Mouse (Mus musculus): ENCODE data around the gene Zfp473.
"Not testable (repeated sequence)": the region's sequence is repeated elsewhere in the genome, so short reads cannot be mapped to it uniquely, and the experiment has no call there.

Gene Zfp473

DNA sequence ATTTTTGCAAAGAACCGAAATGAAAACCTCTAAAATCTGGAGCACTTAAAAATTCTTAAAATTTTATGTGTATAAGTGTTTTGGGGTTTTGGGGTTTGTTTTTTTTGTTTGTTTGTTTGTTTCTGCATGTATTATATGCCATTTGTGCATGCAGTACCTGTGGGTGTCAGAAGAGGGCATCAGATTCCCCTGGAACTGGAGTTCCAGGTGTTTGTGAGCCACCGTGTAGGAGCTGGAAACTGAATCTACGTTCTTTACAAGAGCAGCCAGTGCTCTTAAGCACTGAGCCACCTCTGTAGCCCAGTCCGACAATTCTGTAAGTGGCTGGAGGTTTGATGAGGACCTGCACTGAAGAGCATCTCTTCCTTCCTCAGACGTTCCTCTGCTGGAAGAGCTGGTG, 41.0 kb downstream of the Zfp473 start:
- no peak for DNase-seq

DNA sequence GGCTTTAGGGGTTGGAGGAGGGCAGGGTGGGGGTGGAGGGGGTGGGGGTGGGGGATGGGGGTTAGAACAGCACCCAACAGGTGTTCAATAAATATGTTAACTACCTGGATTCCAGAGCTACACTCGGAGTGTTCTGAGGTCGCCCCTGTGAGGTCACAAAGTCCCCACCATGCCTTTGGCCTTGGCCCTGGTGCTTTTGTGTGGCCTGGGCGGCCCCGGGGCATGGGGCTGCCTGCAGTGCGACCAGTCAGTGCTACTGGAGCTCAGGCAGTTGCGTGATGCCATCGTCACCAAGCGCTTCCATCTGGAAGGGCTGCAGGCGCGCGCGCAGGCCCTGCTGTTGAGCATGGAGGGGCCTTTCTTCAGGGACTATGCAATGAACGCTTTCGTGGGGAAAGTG, 42.3 kb downstream of the Zfp473 start, which contains the start of gene Izumo2:
Gene Izumo2 (plus strand): TSS at position 169 of the 400 bp plus-strand sequence.
- DNase-seq, result no peak

DNA sequence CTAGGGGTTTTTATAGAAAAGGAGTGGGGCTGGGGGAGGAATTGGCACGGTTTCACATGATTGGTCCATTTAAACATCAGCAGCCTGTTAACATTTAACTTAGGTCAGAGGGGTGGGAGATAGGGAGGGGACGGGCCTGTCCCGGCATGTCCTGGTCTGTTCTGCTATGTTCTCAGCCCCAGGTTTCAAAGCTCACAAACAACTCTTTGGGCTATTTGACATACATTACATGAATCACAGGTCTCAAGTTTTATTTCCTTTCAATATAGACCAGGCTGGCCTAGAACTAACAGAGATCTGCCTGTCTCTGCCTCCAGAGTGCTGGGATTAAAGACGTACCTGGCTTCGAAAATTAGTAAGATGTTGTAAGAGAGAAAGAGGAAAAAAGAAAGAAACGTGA, 42.8 kb downstream of the Zfp473 start:
- not testable (repeated sequence) for DNase-seq

DNA sequence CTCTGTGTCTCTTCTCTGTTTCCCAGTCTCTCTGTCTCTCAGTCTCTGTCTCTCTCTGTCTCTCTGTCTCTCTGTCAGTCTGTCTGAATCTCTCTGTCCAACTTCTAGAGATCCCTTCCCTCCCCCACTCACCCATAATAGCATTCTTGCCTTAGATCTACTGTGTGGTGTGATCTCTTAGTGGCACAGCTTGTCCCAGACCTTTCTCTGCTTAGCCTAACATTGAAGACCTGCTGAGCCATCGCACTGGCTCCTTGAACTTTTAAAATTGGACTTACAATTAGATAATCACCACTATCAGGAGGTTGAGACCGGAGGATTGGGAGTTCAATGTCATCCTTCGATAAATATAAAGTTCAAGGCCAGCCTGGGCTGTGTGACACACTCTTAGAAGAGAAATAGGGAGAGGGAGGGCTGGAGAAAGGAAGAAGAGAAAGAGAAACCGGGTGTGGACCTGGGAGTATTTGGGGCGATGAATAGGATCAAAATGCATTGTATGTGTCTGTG, 43.6 kb downstream of the Zfp473 start:
- DNase-seq, result no peak

DNA sequence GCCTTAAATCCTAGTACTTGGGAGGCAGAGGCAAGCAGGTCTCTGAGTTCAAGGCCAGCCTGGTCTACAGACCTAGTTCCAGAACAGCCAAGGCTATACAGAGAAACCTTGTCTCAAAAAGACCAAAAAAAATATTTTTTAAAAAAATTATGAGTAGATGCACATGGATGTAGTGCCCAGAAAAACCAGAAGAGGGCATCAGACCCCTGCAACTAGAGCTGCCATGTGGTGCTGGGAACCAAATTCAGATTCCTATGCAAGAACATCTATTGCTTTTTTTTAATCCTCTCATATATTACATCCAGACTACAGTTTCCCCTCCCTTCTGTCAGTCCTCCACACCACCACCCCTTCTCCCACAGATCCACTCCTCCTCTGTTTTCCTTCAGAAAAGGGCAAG, 44.5 kb downstream of the Zfp473 start:
- no peak for DNase-seq

DNA sequence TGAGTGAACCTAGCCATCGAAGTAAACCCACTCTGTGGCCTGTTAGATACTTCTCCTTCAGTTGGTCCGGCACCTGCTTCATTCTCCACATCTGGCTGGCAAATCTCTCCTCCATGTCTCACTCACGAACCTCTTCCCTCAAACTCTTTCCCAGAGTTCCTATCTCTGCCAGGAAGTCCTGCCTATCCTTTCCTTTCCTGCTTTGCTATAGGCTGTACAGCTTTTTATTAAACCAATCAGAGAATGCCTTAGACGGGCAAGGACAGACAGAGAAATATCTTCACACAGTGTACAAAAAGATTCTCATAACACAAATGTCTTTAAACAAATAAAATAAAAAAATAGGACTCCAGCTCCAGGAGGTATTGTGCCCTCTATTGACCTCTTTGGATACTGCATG, 45.8 kb downstream of the Zfp473 start:
- DNase-seq, result no peak

DNA sequence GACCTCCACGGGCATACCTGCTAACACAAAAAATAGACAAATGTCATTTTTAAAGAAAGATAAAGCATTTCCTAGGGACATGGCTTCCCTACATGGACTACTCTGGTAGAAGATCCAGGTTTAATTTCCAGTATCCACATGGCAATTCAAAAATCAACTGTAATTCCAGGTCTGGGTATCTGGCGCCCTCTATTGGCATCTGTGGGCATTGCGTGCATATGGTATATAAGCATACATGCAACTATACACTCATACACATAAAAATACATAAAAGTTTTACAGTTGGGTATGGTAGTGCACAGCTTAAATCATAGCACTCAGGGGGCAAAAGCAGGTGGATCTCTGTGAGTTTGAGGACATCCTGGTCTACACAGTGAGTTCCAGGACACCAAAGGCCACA, 46.5 kb downstream of the Zfp473 start:
- DNase-seq, result no peak

DNA sequence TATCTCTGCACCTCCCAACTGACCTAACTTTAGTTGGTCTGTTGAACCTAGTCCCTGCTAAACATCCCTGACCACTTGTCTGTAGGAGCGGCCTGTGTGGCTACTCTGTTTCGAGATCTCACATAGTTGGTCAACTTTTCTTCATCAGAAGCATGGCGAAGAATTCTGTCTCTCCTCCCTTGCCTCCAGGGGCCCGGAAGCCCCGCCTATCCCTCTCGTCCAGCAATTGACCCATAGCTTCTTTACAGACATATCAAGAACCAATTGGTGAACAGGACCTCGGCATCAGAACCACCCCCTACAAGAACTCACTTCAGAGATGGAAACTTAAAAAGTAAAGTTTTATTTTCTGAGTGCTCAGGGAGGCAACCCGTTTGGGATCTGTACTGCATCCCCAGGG, 47.9 kb downstream of the Zfp473 start:
- DNase-seq, result no peak

DNA sequence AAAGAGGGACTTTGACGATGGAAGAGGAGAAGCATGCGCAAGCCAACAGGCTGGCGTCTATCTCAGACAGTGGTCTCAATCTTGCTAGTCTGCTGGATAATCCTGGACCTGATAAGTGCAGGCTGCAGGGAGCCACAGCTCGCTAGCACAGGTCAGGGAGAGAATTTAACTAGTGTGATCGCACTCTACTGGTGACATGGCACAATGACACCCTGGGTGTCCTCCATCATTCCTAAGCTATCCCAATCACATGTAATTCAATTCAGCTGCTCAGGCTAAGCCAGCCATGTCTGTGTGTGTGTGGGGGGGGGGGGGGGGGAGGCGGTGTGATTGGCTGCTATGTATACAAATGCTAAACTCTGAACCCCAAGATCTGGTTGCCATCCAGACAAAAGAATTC, 48.9 kb downstream of the Zfp473 start:
- no peak for DNase-seq

DNA sequence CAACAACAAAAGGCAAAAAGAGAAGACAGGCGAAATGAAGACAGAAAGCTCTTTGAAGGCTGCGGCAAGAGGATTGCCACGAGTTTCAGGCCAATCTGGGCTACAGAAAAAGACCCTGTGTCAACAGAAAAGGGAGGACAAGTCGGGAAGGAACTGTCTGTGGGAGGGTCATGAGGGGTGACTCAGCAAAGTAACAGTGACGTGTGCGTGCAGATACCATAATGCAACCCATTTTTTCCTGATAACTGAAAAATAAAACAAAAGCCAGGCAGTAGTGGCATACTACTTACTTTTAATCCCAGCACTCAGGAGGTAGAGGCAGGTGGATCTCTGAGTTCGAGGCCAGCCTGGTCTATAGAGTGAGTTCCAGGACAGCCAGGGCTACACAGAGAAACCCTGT, 52.9 kb downstream of the Zfp473 start:
- DNase-seq, result no peak

DNA sequence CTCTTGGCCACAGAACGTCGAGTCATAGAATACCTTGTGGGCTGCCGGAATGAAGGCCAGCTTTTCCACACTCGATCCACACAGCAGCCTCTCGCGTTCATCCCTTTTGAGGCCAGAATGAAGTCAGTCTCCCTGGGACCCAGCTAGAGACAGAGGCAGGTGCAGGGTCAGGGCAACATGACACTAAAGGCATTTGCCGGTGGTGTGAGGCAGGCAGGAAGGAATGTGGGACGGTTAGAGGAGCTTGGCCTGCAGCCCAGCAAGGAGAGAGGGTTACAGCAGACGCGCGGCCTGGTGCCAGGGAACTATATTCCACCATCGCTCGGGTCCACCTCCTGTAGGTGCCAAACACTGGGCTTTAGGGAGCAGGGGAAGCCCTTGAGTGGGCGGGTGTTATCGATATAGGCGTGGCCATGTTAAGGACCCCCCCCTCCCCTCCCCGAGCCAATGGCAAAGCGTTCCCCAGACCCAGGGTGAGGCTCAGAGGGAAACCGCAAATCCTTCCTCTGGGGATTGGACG, 53.6 kb downstream of the Zfp473 start:
- no peak for DNase-seq

DNA sequence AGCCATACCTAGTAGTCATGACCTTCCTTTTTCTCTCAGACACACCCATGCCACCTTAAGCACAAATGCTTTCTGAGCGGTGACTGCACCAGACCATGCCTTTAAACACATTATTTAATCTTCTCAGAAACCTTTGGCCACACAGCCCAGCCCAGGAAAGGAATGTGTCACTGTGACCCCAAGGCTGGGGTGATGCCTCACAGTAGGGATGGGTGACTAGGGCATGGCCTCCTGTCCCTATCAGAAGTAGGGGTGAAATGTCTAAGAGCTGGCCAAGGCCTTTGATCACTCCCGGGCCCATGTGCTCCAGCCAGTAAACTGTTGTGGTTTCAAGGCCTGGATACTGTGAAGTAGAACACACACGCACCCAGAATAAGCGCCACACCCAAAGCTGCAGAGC, 55.6 kb downstream of the Zfp473 start:
- no peak for DNase-seq

DNA sequence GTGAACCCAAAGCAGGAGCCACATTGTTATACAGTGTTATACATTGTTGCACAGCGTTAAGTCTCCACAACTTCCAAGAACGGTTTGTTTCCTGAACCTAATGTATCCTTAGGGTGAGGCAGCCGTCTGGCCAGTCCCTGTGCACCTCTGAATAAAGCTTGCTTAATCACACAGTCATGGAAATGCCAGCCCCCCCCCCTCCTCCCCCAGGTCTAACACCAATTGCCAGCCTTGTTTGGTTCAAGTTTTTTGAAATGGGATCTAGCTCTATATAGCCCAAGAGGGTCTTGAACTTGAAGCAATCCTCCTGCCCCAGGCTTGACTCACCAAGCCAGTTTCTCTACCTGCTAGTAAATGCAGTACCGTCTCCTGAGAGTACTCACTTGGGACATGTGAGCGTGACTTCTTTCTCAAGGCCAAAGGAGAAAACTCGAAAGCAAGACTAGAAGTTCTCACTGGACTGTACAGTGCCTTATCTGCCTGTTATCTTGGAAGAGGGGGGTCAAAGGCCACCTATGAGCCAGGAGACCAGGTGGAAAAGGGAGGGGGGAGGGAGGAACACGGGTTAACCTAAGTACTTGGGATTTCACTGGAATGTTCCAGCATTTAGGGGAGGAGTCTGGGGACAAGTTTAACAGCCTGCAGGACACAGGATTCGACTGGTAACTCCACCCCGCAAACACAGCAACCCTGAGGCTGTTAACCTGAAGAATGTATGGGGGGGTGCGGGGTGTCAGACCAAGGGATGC, 57.2 kb downstream of the Zfp473 start:
- no peak for DNase-seq

DNA sequence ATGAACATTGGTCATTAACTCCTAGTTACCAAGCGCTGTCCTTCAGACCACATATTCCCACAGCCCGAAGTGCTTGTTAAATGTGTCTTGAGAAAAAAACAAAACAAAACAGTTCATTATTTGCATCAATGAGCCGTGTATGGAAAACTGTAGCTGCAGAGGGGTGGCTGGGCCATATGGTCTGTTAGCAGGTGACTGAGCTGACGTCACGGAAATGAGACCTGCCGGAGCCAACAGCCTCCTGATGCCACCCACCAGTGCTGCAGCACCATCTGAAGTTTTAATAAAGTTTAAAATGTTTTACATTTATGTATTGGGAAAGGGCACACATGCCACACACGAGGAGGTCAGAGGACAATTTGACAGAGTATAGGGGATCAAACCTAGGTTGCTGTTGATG, 61.5 kb downstream of the Zfp473 start:
- no peak for DNase-seq

DNA sequence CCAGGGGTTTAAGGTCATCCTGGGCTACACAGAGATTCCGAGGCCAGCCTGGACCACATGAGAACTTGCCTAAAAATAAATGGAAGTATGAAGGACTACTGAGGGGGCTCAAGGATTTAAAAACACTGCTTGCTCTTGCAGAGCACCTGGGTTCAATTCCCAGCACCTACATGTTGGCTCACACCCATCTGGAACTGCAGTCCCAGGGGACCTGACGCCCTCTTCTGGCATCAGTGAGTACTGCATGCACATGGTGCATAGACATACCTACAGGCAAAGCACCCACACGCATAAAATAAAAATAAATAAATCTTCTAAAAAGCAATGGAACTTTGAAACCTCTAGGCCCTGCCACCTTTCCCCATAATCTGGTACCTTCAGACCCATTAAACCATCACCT, 62.0 kb downstream of the Zfp473 start:
- DNase-seq, result no peak

DNA sequence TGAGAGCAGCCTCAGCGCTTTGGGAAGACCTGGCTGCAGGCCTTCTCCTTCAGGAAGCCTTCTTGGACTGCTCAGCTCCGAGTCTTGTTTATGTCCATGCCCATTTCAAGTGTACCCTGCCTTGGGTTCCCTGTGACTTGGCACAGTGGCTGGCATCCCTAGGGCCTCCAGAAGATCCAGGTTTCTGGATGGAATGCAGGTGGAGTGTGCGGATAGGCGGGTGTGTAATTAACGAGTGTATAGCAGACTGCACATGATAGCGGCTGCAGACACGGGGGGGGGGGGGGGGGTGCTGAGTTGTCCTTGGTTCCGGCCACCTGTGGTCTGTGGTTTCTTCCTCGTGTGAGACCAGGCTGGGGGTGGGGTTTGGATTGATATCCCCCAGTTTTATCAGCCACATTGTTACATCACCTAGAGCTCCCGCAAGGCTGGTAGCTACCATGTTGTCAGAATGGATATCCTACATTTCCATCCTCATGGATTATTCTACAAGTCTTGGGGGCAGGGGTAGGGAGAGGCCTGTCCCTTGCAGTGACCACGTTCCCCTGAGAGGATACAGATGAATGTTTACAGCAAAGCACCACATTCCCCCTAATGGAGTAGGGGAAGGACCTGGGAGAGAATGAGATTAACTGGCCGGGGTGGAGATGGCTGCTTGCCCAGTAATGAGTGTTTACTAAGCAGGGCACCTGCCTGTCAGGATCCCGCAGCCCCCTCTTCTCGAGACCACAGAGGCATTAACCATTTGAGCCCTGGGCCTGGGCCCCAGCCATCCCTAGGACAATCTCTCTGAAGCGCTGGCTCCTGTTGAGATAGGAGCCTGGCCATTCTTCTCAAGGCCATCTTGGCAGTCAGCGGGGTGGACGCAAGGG, 65.1 kb downstream of the Zfp473 start:
- DNase-seq, result no peak

DNA sequence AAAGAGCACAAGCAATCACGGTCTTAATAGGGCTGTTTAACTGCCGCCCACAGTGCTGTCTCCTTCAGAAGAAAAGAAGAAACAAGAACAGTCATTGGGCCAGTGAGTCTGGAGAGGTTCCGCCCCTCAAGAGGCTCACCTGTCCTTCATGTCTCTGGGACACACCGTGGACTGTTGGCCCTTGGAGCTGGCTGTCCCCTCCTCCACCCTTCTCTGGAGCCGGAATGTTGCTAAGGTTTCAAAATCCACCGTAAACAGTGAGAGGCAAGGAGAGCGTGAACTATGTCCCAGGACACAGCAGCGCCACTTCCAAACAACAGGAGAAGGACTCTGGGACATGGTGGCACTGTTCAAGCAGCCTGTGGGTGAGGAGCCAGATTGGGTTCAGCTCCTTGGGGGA, 67.2 kb downstream of the Zfp473 start:
- no peak for DNase-seq

All from right cerebral cortex, postnatal 14 days (tissue).